In genomic region chr16:67618817-67619216, GRCm38 (mm10) we compare ENCODE assay signal across 9 mouse cellular contexts. TPM values are rescaled to one million over a fixed set of nuclear protein-coding genes. Genes with fewer than 3 reads are reported as not detected.
DNase-seq lines count a peak whose midpoint lies in the region; ATAC-seq and TF ChIP-seq lines count a peak whose summit lies in the region.
"Had no signal": no experiment of that assay in that cellular context is flagged by ENCODE, and none has a peak within 500 bp of the region (broad histone marks: within the 10 kb centered on the region; RNA-seq: fewer than 3 reads in every experiment).

No protein-coding gene starts in this region.

- H3K9me3 ChIP-seq in lung, embryonic 16.5 days (ENCODE audit: control insufficient read depth, low read length): no peaks in the 10 kb centered on the region
- no peaks in the 10 kb centered on the region for H3K9me3 ChIP-seq in embryonic facial prominence, embryonic 12.5 days
- H3K9me3 ChIP-seq in limb, embryonic 10.5 days (replicated peaks): no peaks in the 10 kb centered on the region
- H3K9me3 ChIP-seq: liver, embryonic 15.5 days had no signal

- no peak for TF ChIP-seq EP300 in heart, adult 2 months (IDR thresholded peaks at IDR 0.05; ENCODE audit: insufficient read depth, low read depth, low read length)

- TF ChIP-seq CTCF in heart, adult 2 months (IDR thresholded peaks at IDR 0.05): no peak

- H3K4me3 ChIP-seq in lung, embryonic 16.5 days (ENCODE audit: low read length): no peak overlapping the region
- H3K4me3 ChIP-seq in embryonic facial prominence, embryonic 12.5 days: peak overlapping the region; percentile 75
- peak overlapping the region; percentile 78 for H3K4me3 ChIP-seq in limb, embryonic 10.5 days
- H3K4me3 ChIP-seq in heart, adult 2 months: no peak overlapping the region
- H3K4me3 ChIP-seq: liver, embryonic 15.5 days had no signal

- peaks cover 13% of the 10 kb centered on the region for H3K27me3 ChIP-seq in lung, embryonic 16.5 days (ENCODE audit: control insufficient read depth, insufficient read depth, low read depth, low read length)
- 0 out of 2 replicates have a peak, but pooled peaks cover 10% of the 10 kb centered on the region for H3K27me3 ChIP-seq in embryonic facial prominence, embryonic 12.5 days
- peaks cover 32% of the 10 kb centered on the region for H3K27me3 ChIP-seq in limb, embryonic 10.5 days (ENCODE audit: low read depth, poor library complexity, severe bottlenecking)
- H3K27me3 ChIP-seq in heart, adult 2 months (ENCODE audit: control insufficient read depth, insufficient read depth, low read length): peaks cover 6% of the 10 kb centered on the region

- peaks cover 7% of the 10 kb centered on the region for H3K4me1 ChIP-seq in lung, embryonic 16.5 days (replicated peaks; ENCODE audit: control insufficient read depth, insufficient read depth, low read length)
- no peaks in the 10 kb centered on the region for H3K4me1 ChIP-seq in embryonic facial prominence, embryonic 12.5 days
- H3K4me1 ChIP-seq in limb, embryonic 10.5 days: peaks cover 20% of the 10 kb centered on the region
- H3K4me1 ChIP-seq in heart, adult 2 months (ENCODE audit: control insufficient read depth, insufficient read depth, low read length): no peaks in the 10 kb centered on the region

- no peaks in the 10 kb centered on the region for H3K79me2 ChIP-seq in heart, adult 2 months (replicated peaks; ENCODE audit: control insufficient read depth, insufficient read depth, low read length)

- H3K27ac ChIP-seq in lung, embryonic 16.5 days (ENCODE audit: low read length): no peak overlapping the region
- no peak overlapping the region for H3K27ac ChIP-seq in embryonic facial prominence, embryonic 12.5 days
- no peak overlapping the region for H3K27ac ChIP-seq in limb, embryonic 10.5 days
- no peak overlapping the region for H3K27ac ChIP-seq in heart, adult 2 months
- H3K27ac ChIP-seq: liver, embryonic 15.5 days had no signal

- no peak for TF ChIP-seq POLR2A in heart, adult 2 months (IDR thresholded peaks at IDR 0.05; ENCODE audit: insufficient read depth, low read depth, low read length)

- no peaks in the 10 kb centered on the region for H3K36me3 ChIP-seq in lung, embryonic 16.5 days (ENCODE audit: control insufficient read depth, insufficient read depth, low read length)
- H3K36me3 ChIP-seq in embryonic facial prominence, embryonic 12.5 days: no peaks in the 10 kb centered on the region
- H3K36me3 ChIP-seq in limb, embryonic 10.5 days: no peaks in the 10 kb centered on the region
- H3K36me3 ChIP-seq in heart, adult 2 months (ENCODE audit: control insufficient read depth, insufficient read depth, low read length): no peaks in the 10 kb centered on the region
- H3K36me3 ChIP-seq: liver, embryonic 15.5 days had no signal

- DNase-seq in lung, postnatal 10 days: no peak
- DNase-seq in limb, embryonic 10.5 days (ENCODE audit: low spot score): no peak
- DNase-seq in right cerebral cortex, postnatal 25 days: peak; percentile 55
- DNase-seq in MN1 (ENCODE audit: low spot score): no peak
- DNase-seq in heart, adult 2 months: no peak

- 12% methylated on average over 13 of the region's 13 CpGs for WGBS in lung, embryonic 16.5 days
- 7% methylated on average over 13 of the region's 13 CpGs for WGBS in embryonic facial prominence, embryonic 12.5 days
- WGBS in limb, embryonic 10.5 days: 3% methylated on average over 13 of the region's 13 CpGs
- WGBS in heart, adult 2 months: 14% methylated on average over 13 of the region's 13 CpGs

- intact Hi-C loops in heart, adult 2 months (cut with DNase I): loop anchor here (10.0 kb wide), 1 partner anchor 524 kb away; no protein-coding TSS in a partner anchor

- H3K9ac ChIP-seq in lung, embryonic 16.5 days (ENCODE audit: low read length): no peak overlapping the region
- no peak overlapping the region for H3K9ac ChIP-seq in embryonic facial prominence, embryonic 12.5 days
- H3K9ac ChIP-seq in heart, adult 2 months (ENCODE audit: low read depth, low read length): no peak overlapping the region
- H3K9ac ChIP-seq: liver, embryonic 15.5 days had no signal

- H3K4me2 ChIP-seq in lung, embryonic 16.5 days (ENCODE audit: low read depth, low read length): 0 out of 2 replicates have a peak overlapping the region, but pooled peaks have one; percentile 99
- H3K4me2 ChIP-seq in embryonic facial prominence, embryonic 12.5 days (replicated peaks): peak overlapping the region; percentile 85; the same call in 1 of the 2 replicates

- no peak for ATAC-seq in lung, embryonic 16.5 days (ENCODE audit: low read depth)
- no peak for ATAC-seq in embryonic facial prominence, embryonic 12.5 days (ENCODE audit: insufficient number of reproducible peaks, insufficient read depth, low FRiP score, low TSS enrichment)

RNA-seq across cellular contexts. Expression of gene Cadm2, which starts 1.9 kb away (rescaled TPM):
- polyA plus RNA-seq in lung, embryonic 16.5 days (2015; fragmentation: Nextera tagmentation; extraction: Ambion mirVana): 0.36 and 0.38 TPM in 2 replicates
- 3.5 and 7.2 TPM in 2 replicates for polyA plus RNA-seq in embryonic facial prominence, embryonic 12.5 days (2016; fragmentation: Nextera tagmentation; extraction: Ambion mirVana)
- 1.4 and 2.6 TPM in 2 replicates for polyA plus RNA-seq in limb, embryonic 10.5 days (2016; fragmentation: Nextera tagmentation; extraction: Ambion mirVana)
- under 1 TPM; 0.77 to 0.89 TPM for total RNA-seq in heart, adult 2 months (2021)
- polyA plus RNA-seq in heart, adult 2 months (2012; rRNA removed): 0.35 and 0.94 TPM in 2 replicates
- total RNA-seq: hematopoietic stem cell, adult 5-6 weeks had no signal
- polyA plus RNA-seq: liver, embryonic 15.5 days had no signal

Comparison
In these comparisons a context has a peak if more than half of its experiments do, and no peak if none do; other contexts are left out.
1. H3K4me3 ChIP-seq: peak in embryonic facial prominence, embryonic 12.5 days (single experiment) and limb, embryonic 10.5 days (single experiment); none in lung, embryonic 16.5 days (single experiment) and heart, adult 2 months (single experiment).